Mouse (Mus musculus): ENCODE results near the gene Usp54. TPM values are rescaled to one million over a fixed set of nuclear protein-coding genes. Genes with fewer than 3 reads are reported as not detected.

Gene Usp54
- polyA plus RNA-seq, 1 experiment from 2014 or later, result 0.58 TPM

DNA sequence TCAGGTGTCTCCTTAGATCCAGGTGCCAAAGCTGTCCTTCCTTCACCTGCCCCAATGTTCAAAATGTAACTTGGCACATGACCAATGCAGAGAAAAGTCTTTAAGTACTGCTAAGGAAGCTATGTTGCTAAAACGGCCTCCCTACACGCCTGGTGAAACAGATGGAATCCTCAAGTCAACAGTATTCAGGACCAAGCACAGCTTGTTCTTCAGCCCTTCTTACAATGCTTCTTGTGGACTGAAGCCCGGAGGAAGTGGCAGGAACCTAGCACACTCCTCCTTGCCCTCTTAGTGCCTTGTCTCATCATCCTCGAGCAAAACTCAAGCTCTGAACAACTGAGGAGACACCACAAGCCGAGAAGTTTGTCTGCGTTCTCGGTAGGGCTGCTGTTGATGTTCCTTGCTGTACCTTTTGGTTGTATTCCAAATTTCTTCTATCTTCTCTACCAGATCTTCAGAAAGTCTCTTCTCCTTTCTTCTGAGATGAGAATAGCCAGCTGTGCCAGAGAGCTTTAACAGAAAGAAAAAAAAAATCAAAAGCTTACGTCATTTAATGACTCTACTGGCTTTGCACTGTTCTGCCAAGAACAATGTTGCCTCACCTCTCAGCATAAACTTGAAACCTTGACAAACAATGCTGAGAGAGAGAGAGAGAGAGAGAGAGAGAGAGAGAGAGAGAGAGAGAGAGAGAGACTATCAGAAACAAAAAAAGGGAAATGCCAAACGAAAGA lies 33.3 kb downstream of the Usp54 start:
- H3K36me3 ChIP-seq (replicated peaks; ENCODE audit: insufficient read depth, low read length), result no peaks in the 10 kb centered on the region
- WGBS (ENCODE audit: insufficient replicate concordance), result 65% methylated on average over 9 of the region's 9 CpGs
- H3K9ac ChIP-seq (replicated peaks), result no peak overlapping the region
- no peak for TF ChIP-seq EP300 (IDR thresholded peaks at IDR 0.05; ENCODE audit: low read depth)
- no peak for DNase-seq
- no peaks in the 10 kb centered on the region for H3K27me3 ChIP-seq (ENCODE audit: insufficient read depth, low read length)
- H3K4me1 ChIP-seq (ENCODE audit: insufficient read depth), result 0 out of 2 replicates have a peak, but pooled peaks cover 3% of the 10 kb centered on the region
- no peak overlapping the region for H3K27ac ChIP-seq (ENCODE audit: low read depth)
- H3K4me2 ChIP-seq (ENCODE audit: low read depth, low read length), result no peak overlapping the region
- ATAC-seq, result peak; percentile 56; the same call in 1 of the 2 replicates
- H3K9me3 ChIP-seq (ENCODE audit: low read length), result no peaks in the 10 kb centered on the region
- H3K4me3 ChIP-seq (ENCODE audit: low read depth, low read length), result no peak overlapping the region

DNA sequence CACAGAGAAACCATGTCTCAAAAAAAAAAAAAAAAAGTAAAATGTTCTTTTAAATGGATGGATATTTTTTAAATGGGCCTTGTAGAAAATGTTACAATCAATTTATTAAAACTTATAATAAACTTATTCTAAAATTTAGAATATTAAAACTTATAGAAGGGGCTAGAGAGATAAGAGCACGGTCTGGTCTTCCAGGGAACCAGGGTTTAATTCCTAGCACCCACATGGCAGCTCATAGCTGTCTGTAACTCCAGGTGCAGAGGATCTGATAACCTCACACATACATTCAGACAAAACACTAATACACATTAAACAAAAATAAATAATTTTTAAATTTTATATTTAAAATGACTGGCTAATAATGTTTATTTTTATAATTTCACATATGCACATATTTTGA lies 39.6 kb downstream of the Usp54 start:
- TF ChIP-seq CTCF (IDR thresholded peaks at IDR 0.05; ENCODE audit: low read depth) (no peak), EP300 (IDR thresholded peaks at IDR 0.05; ENCODE audit: low read depth) (no peak)
- H3K4me1 ChIP-seq (ENCODE audit: insufficient read depth), result peaks cover 8% of the 10 kb centered on the region; the same call in 1 of the 2 replicates
- H3K27me3 ChIP-seq (ENCODE audit: insufficient read depth, low read length), result no peaks in the 10 kb centered on the region
- no peak for DNase-seq
- no peaks in the 10 kb centered on the region for H3K9me3 ChIP-seq (ENCODE audit: low read length)
- no peak for ATAC-seq
- no peak overlapping the region for H3K4me2 ChIP-seq (ENCODE audit: low read depth, low read length)
- H3K27ac ChIP-seq (ENCODE audit: low read depth), result no peak overlapping the region
- no peaks in the 10 kb centered on the region for H3K36me3 ChIP-seq (replicated peaks; ENCODE audit: insufficient read depth, low read length)
- no peak overlapping the region for H3K9ac ChIP-seq (replicated peaks)
- WGBS (ENCODE audit: insufficient replicate concordance), result 76% methylated on average over 1 of the region's 1 CpGs
- no peak overlapping the region for H3K4me3 ChIP-seq (ENCODE audit: low read depth, low read length)

DNA sequence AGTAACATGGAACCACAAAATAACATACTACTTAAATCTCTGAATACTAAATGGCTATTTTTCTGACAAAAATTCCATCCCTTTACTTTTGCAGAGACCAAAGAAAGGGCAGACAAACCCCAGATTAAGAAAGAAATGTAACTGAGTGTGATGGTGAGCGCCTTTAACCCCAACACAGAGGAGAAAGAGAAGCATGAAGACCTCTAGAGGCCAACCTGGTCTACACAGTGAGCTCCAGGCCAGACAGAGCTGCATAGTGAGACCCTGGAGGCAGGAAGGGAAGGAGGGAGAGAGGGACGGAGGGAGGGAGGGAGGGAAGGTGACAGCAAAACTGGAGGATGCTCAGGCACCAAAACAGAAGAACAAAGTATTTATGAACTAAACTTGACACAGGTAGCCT lies 40.7 kb downstream of the Usp54 start:
- no peak overlapping the region for H3K9ac ChIP-seq (replicated peaks)
- no peaks in the 10 kb centered on the region for H3K9me3 ChIP-seq (ENCODE audit: low read length)
- no peak for DNase-seq
- ATAC-seq, result peak; percentile 61
- WGBS (ENCODE audit: insufficient replicate concordance), result 52% methylated on average over 2 of the region's 2 CpGs
- H3K4me1 ChIP-seq (ENCODE audit: insufficient read depth), result peaks cover 8% of the 10 kb centered on the region; the same call in 1 of the 2 replicates
- H3K27ac ChIP-seq (ENCODE audit: low read depth), result peak overlapping the region; percentile 35
- H3K4me2 ChIP-seq (ENCODE audit: low read depth, low read length), result no peak overlapping the region
- TF ChIP-seq CTCF (IDR thresholded peaks at IDR 0.05; ENCODE audit: low read depth), result peak; percentile 31
- no peak for TF ChIP-seq EP300 (IDR thresholded peaks at IDR 0.05; ENCODE audit: low read depth)
- H3K4me3 ChIP-seq (ENCODE audit: low read depth, low read length), result no peak overlapping the region
- no peaks in the 10 kb centered on the region for H3K36me3 ChIP-seq (replicated peaks; ENCODE audit: insufficient read depth, low read length)
- no peaks in the 10 kb centered on the region for H3K27me3 ChIP-seq (ENCODE audit: insufficient read depth, low read length)

DNA sequence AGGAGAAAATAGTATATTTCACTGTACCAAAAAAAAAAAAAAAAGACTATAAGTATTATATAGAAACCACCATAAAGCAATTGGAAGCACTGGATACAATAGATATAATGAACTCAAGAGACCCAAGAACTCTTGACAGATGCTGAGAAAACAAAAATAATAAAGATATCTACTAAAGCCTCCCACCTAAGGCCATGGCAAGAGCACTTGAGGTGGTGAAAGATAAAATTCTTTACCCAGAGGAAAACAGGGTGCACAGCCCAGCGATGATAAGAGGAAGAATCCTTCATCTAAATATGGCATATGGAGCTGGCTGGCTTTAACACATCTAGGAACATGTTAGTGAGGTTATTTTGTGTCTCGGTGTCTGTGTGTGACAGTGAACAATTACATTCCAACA lies 41.3 kb downstream of the Usp54 start:
- DNase-seq, result no peak
- peak overlapping the region; percentile 60; the same call in 1 of the 2 replicates for H3K27ac ChIP-seq (ENCODE audit: low read depth)
- 42% methylated on average over 2 of the region's 2 CpGs for WGBS (ENCODE audit: insufficient replicate concordance)
- ATAC-seq, result peak; percentile 97
- H3K4me2 ChIP-seq (ENCODE audit: low read depth, low read length), result peak overlapping the region; percentile 30; the same call in 1 of the 2 replicates
- no peaks in the 10 kb centered on the region for H3K9me3 ChIP-seq (ENCODE audit: low read length)
- H3K27me3 ChIP-seq (ENCODE audit: insufficient read depth, low read length), result no peaks in the 10 kb centered on the region
- no peak overlapping the region for H3K4me3 ChIP-seq (ENCODE audit: low read depth, low read length)
- TF ChIP-seq CTCF (IDR thresholded peaks at IDR 0.05; ENCODE audit: low read depth), result no peak
- peak; percentile 94 for TF ChIP-seq EP300 (IDR thresholded peaks at IDR 0.05; ENCODE audit: low read depth)
- H3K36me3 ChIP-seq (replicated peaks; ENCODE audit: insufficient read depth, low read length), result no peaks in the 10 kb centered on the region
- no peak overlapping the region for H3K9ac ChIP-seq (replicated peaks)
- peaks cover 8% of the 10 kb centered on the region; the same call in 1 of the 2 replicates for H3K4me1 ChIP-seq (ENCODE audit: insufficient read depth)

DNA sequence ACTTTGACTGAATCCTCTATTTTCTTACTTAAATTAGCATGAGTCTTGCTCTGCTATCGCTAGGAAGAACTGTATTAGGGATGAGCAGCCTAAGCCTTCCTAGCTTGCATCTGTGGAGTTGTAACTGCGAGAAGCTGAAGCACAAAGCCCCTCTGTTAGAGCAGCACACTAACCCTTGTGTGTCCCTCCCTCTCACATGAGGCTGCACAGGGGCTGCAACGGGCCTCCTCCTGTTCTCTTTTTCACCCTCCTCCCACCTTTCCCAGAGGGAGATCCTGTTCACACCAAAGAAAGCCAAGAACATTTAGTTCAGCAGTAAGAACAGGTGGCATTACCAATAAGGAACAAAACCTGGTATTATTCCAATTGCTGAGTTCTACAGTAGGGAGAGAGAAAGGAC lies 45.1 kb downstream of the Usp54 start:
- Histone ChIP-seq H3K27ac (ENCODE audit: low read depth) (no peak overlapping the region), H3K27me3 (ENCODE audit: insufficient read depth, low read length) (no peaks in the 10 kb centered on the region), H3K4me3 (ENCODE audit: low read depth, low read length) (no peak overlapping the region), H3K4me2 (ENCODE audit: low read depth, low read length) (no peak overlapping the region), H3K36me3 (replicated peaks; ENCODE audit: insufficient read depth, low read length) (no peaks in the 10 kb centered on the region), H3K9me3 (ENCODE audit: low read length) (no peaks in the 10 kb centered on the region), H3K4me1 (ENCODE audit: insufficient read depth) (peaks cover 8% of the 10 kb centered on the region; the same call in 1 of the 2 replicates), H3K9ac (replicated peaks) (no peak overlapping the region)
- DNase-seq (no peak), ATAC-seq (no peak)
- no peak for TF ChIP-seq EP300 (IDR thresholded peaks at IDR 0.05; ENCODE audit: low read depth)
- TF ChIP-seq CTCF (IDR thresholded peaks at IDR 0.05; ENCODE audit: low read depth), result no peak
- 78% methylated on average over 3 of the region's 3 CpGs for WGBS (ENCODE audit: insufficient replicate concordance)

DNA sequence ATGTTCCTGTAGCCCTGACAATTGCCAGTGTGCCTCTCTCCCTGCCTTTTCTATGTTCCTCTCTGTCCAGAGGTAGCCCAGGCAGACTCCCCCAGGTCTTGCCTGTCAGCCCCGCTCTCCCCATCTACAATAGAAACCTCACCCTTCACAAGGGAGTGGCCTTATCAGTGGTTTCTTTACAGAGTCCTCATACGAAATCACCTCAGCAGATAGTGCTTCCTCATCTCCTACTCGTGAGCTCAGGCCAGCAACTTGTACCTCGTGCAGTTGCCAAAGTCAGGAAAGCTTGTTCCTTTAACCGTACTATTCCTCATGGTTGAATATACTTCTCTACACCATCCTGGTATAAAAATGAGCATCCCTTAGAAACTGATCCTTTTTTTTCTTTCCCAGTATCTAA lies 53.4 kb downstream of the Usp54 start:
- Histone ChIP-seq H3K27me3 (ENCODE audit: insufficient read depth, low read length) (no peaks in the 10 kb centered on the region), H3K4me2 (ENCODE audit: low read depth, low read length) (no peak overlapping the region), H3K9ac (replicated peaks) (no peak overlapping the region), H3K4me3 (ENCODE audit: low read depth, low read length) (no peak overlapping the region), H3K9me3 (ENCODE audit: low read length) (no peaks in the 10 kb centered on the region), H3K27ac (ENCODE audit: low read depth) (no peak overlapping the region), H3K4me1 (ENCODE audit: insufficient read depth) (no peaks in the 10 kb centered on the region), H3K36me3 (replicated peaks; ENCODE audit: insufficient read depth, low read length) (no peaks in the 10 kb centered on the region)
- DNase-seq (no peak), ATAC-seq (no peak)
- 43% methylated on average over 5 of the region's 5 CpGs for WGBS (ENCODE audit: insufficient replicate concordance)
- TF ChIP-seq CTCF (IDR thresholded peaks at IDR 0.05; ENCODE audit: low read depth), result no peak
- TF ChIP-seq EP300 (IDR thresholded peaks at IDR 0.05; ENCODE audit: low read depth), result no peak
